Comparison of ENCODE assay signal across 19 mouse cellular contexts in the genomic region with DNA sequence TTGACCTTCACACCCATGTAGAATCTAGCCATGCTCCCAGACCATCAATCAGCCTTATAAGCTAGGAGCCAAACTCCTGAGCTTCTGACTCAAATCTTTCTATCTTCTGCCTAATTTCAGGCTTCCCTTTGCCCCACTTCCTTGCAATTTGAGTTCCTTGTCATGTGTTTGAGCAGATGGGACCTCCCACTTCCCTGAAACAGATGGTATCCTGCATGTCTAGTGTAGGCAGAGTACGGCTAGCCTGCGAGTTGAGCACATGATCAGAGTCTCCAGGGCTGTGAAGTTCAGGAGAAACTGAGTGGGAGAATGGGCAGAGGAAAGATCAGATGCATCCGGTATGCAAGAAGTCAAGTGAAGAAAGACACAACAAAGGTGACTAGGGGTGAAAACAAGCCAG. TPM values are rescaled to one million over a fixed set of nuclear protein-coding genes. Genes with fewer than 3 reads are reported as not detected.
A peak's percentile ranks its signal among the peaks of the same experiment; 100 is the strongest.
DNase-seq lines count a peak whose midpoint lies in the region; ATAC-seq lines count a peak whose summit lies in the region.
"Had no signal": no experiment of that assay in that cellular context is flagged by ENCODE, and none has a peak within 500 bp of the region (broad histone marks: within the 10 kb centered on the region; RNA-seq: fewer than 3 reads in every experiment).

No protein-coding gene starts in this region.

- no peaks in the 10 kb centered on the region for H3K36me3 ChIP-seq in forebrain, embryonic 15.5 days
- no peaks in the 10 kb centered on the region for H3K36me3 ChIP-seq in forebrain, embryonic 12.5 days (replicated peaks)
- H3K36me3 ChIP-seq: liver, embryonic 15.5 days had no signal

- WGBS in forebrain, embryonic 15.5 days: 81% methylated on average over 3 of the region's 3 CpGs
- 89% methylated on average over 3 of the region's 3 CpGs for WGBS in forebrain, embryonic 12.5 days

- no peak overlapping the region for H3K4me3 ChIP-seq in forebrain, embryonic 15.5 days
- H3K4me3 ChIP-seq in forebrain, embryonic 12.5 days (replicated peaks): no peak overlapping the region
- H3K4me3 ChIP-seq: liver, embryonic 15.5 days; myocyte had no signal

- no peak overlapping the region for H3K9ac ChIP-seq in forebrain, embryonic 15.5 days (replicated peaks)
- H3K9ac ChIP-seq in forebrain, embryonic 12.5 days: no peak overlapping the region
- H3K9ac ChIP-seq: liver, embryonic 15.5 days had no signal

- ATAC-seq in forebrain, embryonic 15.5 days (replicated peaks): peak; percentile 61; the same call in 1 of the 2 replicates
- ATAC-seq in forebrain, embryonic 12.5 days (ENCODE audit: low FRiP score): no peak
- ATAC-seq: hindbrain, embryonic 16.5 days had no signal

- H3K27me3 ChIP-seq in forebrain, embryonic 15.5 days: no peaks in the 10 kb centered on the region
- H3K27me3 ChIP-seq in forebrain, embryonic 12.5 days: no peaks in the 10 kb centered on the region
- H3K27me3 ChIP-seq: liver, embryonic 15.5 days had no signal

- no peaks in the 10 kb centered on the region for H3K9me3 ChIP-seq in forebrain, embryonic 15.5 days
- H3K9me3 ChIP-seq in forebrain, embryonic 12.5 days: no peaks in the 10 kb centered on the region
- H3K9me3 ChIP-seq: liver, embryonic 15.5 days had no signal

- no peak overlapping the region for H3K4me2 ChIP-seq in forebrain, embryonic 15.5 days (replicated peaks)
- H3K4me2 ChIP-seq in forebrain, embryonic 12.5 days: no peak overlapping the region
- H3K4me2 ChIP-seq: liver, embryonic 15.5 days; midbrain, embryonic 11.5 days had no signal

- H3K4me1 ChIP-seq in forebrain, embryonic 15.5 days: no peaks in the 10 kb centered on the region
- H3K4me1 ChIP-seq in forebrain, embryonic 12.5 days: no peaks in the 10 kb centered on the region
- H3K4me1 ChIP-seq: liver, embryonic 15.5 days had no signal

- H3K27ac ChIP-seq in forebrain, embryonic 15.5 days (replicated peaks): no peak overlapping the region
- no peak overlapping the region for H3K27ac ChIP-seq in forebrain, embryonic 12.5 days
- H3K27ac ChIP-seq: liver, embryonic 15.5 days had no signal

- DNase-seq in frontal cortex, postnatal 25 days (ENCODE audit: low spot score in 2 of 2): peak; percentile 29 to 50
- peak; percentile 49 to 54 for DNase-seq in layer of hippocampus, postnatal 25 days (ENCODE audit: extremely low spot score in 1 of 2, low spot score in 1 of 2)
- peak; percentile 55 to 78 for DNase-seq in right cerebral cortex, postnatal 10 days (ENCODE audit: low spot score in 2 of 2)
- no peak for DNase-seq in kidney, postnatal 14 days
- DNase-seq in urinary bladder, adult 2 months (ENCODE audit: low spot score): no peak
- no peak for DNase-seq in spleen, adult 12 weeks (ENCODE audit: low spot score)
- DNase-seq: adrenal gland, postnatal 14 days; cerebellum, postnatal 36 days; kidney, adult 8-10 months; lung, postnatal 14 days; spleen, adult 18-20 months had no signal

RNA-seq across cellular contexts. Expression of a gene that starts 24.8 kb away (rescaled TPM):
- polyA plus RNA-seq in forebrain, embryonic 15.5 days (2015; fragmentation: Nextera tagmentation; extraction: Ambion mirVana): 4.1 and 4.8 TPM in 2 replicates
- 0.60 and 1.6 TPM in 2 replicates for polyA plus RNA-seq in forebrain, embryonic 12.5 days (2016; fragmentation: Nextera tagmentation; extraction: Ambion mirVana)
- 10 to 100 TPM; 20.9 to 24.5 TPM for total RNA-seq in layer of hippocampus, postnatal 25 days (2021)
- 0.01 and 0.03 TPM in 2 replicates for polyA plus RNA-seq in urinary bladder, adult 2 months (2012; rRNA removed)
- total RNA-seq: granulocyte monocyte progenitor cell, adult 5-6 weeks had no signal
- polyA plus RNA-seq: heart, postnatal 0 days; liver, embryonic 15.5 days had no signal

Comparison
In these comparisons a context has a peak if more than half of its experiments do, and no peak if none do; other contexts are left out.
1. DNase-seq: peak in frontal cortex, postnatal 25 days (2 of 2), layer of hippocampus, postnatal 25 days (2 of 2) and right cerebral cortex, postnatal 10 days (2 of 2); none in kidney, postnatal 14 days (single experiment), urinary bladder, adult 2 months (single experiment) and spleen, adult 12 weeks (single experiment).